Mouse (Mus musculus): Measurements from ENCODE around the gene Pla2g12a. TPM values are rescaled to one million over a fixed set of nuclear protein-coding genes. Genes with fewer than 3 reads are reported as not detected.

The Pla2g12a gene
- polyA plus RNA-seq, 1 experiment from 2014 or later: 76.6 TPM

- 52% methylated on average over 3 of the region's 3 CpGs for WGBS
- H3K9me3 ChIP-seq (replicated peaks; ENCODE audit: control insufficient read depth, low read length): no peaks in the 10 kb centered on the region
- no peak overlapping the region for H3K9ac ChIP-seq (ENCODE audit: low read length)
- no peaks in the 10 kb centered on the region for H3K4me1 ChIP-seq (ENCODE audit: control insufficient read depth, insufficient read depth, low read length)
- no peak overlapping the region for H3K4me3 ChIP-seq (ENCODE audit: low read length)
- ATAC-seq (replicated peaks; ENCODE audit: extremely low read depth, insufficient read depth, low FRiP score): no peak
- H3K27ac ChIP-seq (ENCODE audit: low read length): no peak overlapping the region
- no peak overlapping the region for H3K4me2 ChIP-seq (ENCODE audit: low read depth, low read length)
- H3K36me3 ChIP-seq (ENCODE audit: control insufficient read depth, insufficient read depth): no peaks in the 10 kb centered on the region
- H3K27me3 ChIP-seq (ENCODE audit: control insufficient read depth, insufficient read depth, low read length): no peaks in the 10 kb centered on the region
Measured at GRCm38 (mm10) chr3:129937848-129938247, 59.4 kb downstream of the Pla2g12a start.

- no peak for ATAC-seq (replicated peaks; ENCODE audit: extremely low read depth, insufficient read depth, low FRiP score)
- Histone ChIP-seq H3K27me3 (ENCODE audit: control insufficient read depth, insufficient read depth, low read length) (no peaks in the 10 kb centered on the region), H3K4me1 (ENCODE audit: control insufficient read depth, insufficient read depth, low read length) (no peaks in the 10 kb centered on the region), H3K27ac (ENCODE audit: low read length) (no peak overlapping the region), H3K4me2 (ENCODE audit: low read depth, low read length) (no peak overlapping the region), H3K9me3 (replicated peaks; ENCODE audit: control insufficient read depth, low read length) (no peaks in the 10 kb centered on the region), H3K9ac (ENCODE audit: low read length) (no peak overlapping the region), H3K4me3 (ENCODE audit: low read length) (no peak overlapping the region), H3K36me3 (ENCODE audit: control insufficient read depth, insufficient read depth) (no peaks in the 10 kb centered on the region)
- 64% methylated on average over 7 of the region's 7 CpGs for WGBS
Measured at GRCm38 (mm10) chr3:129939058-129939457, 60.7 kb downstream of the Pla2g12a start.

DNA sequence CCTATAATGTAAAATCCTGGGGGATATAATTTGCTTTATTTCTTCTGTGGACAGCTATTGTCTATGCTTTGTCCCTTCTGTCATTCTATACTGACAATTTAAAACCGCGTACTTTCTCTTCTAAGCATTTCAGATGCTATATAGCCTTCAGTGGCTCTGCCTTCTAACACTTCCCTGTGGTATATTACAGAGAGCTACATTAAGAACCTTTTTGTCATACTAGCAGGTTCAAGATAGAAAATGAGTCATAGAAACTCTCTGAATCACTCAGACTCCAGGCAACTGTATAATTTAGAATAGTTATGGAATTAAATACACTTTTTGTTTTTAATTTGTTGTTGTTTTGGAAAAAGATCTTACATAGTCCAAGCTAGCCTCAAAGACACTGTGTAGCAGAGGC, 62.4 kb downstream of the Pla2g12a start:
- ATAC-seq (replicated peaks; ENCODE audit: extremely low read depth, insufficient read depth, low FRiP score): no peak
- WGBS: 96% methylated on average over 2 of the region's 2 CpGs

GRCm38 (mm10) chr3:129941291-129941690, 62.9 kb downstream of the Pla2g12a start:
- Histone ChIP-seq H3K4me3 (ENCODE audit: low read length) (no peak overlapping the region), H3K9ac (ENCODE audit: low read length) (no peak overlapping the region), H3K4me2 (ENCODE audit: low read depth, low read length) (no peak overlapping the region), H3K27me3 (ENCODE audit: control insufficient read depth, insufficient read depth, low read length) (no peaks in the 10 kb centered on the region), H3K27ac (ENCODE audit: low read length) (no peak overlapping the region), H3K36me3 (ENCODE audit: control insufficient read depth, insufficient read depth) (no peaks in the 10 kb centered on the region), H3K9me3 (replicated peaks; ENCODE audit: control insufficient read depth, low read length) (no peaks in the 10 kb centered on the region), H3K4me1 (ENCODE audit: control insufficient read depth, insufficient read depth, low read length) (no peaks in the 10 kb centered on the region)
- ATAC-seq (replicated peaks; ENCODE audit: extremely low read depth, insufficient read depth, low FRiP score): no peak
- 92% methylated on average over 1 of the region's 1 CpGs for WGBS

More for the DNA sequence above, 62.4 kb downstream of the Pla2g12a start:
- Histone ChIP-seq H3K4me3 (ENCODE audit: low read length) (no peak overlapping the region), H3K27me3 (ENCODE audit: control insufficient read depth, insufficient read depth, low read length) (no peaks in the 10 kb centered on the region), H3K9ac (ENCODE audit: low read length) (no peak overlapping the region), H3K36me3 (ENCODE audit: control insufficient read depth, insufficient read depth) (no peaks in the 10 kb centered on the region), H3K4me1 (ENCODE audit: control insufficient read depth, insufficient read depth, low read length) (no peaks in the 10 kb centered on the region), H3K4me2 (ENCODE audit: low read depth, low read length) (no peak overlapping the region), H3K27ac (ENCODE audit: low read length) (no peak overlapping the region), H3K9me3 (replicated peaks; ENCODE audit: control insufficient read depth, low read length) (no peaks in the 10 kb centered on the region)

DNA sequence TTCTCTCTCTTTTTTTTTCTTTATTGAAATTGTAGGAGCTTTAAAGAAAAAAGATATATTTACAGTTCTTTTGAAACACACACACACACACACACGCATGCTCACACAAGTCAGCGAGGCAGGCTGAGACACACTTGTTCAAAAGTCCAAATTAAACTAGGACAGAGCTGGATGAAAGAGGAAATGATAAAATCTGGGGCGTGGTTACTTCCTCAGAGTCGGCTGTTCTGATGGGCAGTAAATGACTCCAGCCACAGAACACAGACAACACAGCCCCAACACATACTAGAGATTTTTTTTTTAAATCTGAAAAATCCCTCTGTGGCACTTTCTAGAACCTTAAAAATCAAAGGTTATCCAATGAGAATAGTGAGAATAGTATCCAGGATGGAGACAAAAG, 65.4 kb downstream of the Pla2g12a start:
- Histone ChIP-seq H3K9me3 (replicated peaks; ENCODE audit: control insufficient read depth, low read length) (no peaks in the 10 kb centered on the region), H3K4me1 (ENCODE audit: control insufficient read depth, insufficient read depth, low read length) (no peaks in the 10 kb centered on the region), H3K9ac (ENCODE audit: low read length) (no peak overlapping the region), H3K4me3 (ENCODE audit: low read length) (no peak overlapping the region), H3K27me3 (ENCODE audit: control insufficient read depth, insufficient read depth, low read length) (no peaks in the 10 kb centered on the region), H3K4me2 (ENCODE audit: low read depth, low read length) (no peak overlapping the region), H3K36me3 (ENCODE audit: control insufficient read depth, insufficient read depth) (no peaks in the 10 kb centered on the region), H3K27ac (ENCODE audit: low read length) (no peak overlapping the region)
- ATAC-seq (replicated peaks; ENCODE audit: extremely low read depth, insufficient read depth, low FRiP score): no peak
- 57% methylated on average over 4 of the region's 4 CpGs for WGBS

Other genes with a start within 250 kb of the Pla2g12a start
- 2.0 and 2.7 TPM in 2 replicates for gene Egf, start 123.3 kb upstream of the Pla2g12a start, polyA plus RNA-seq (2015; fragmentation: Nextera tagmentation; extraction: Ambion mirVana)
- not detected in 2 replicates for gene Lrit3, start 74.6 kb upstream of the Pla2g12a start, polyA plus RNA-seq (2015; fragmentation: Nextera tagmentation; extraction: Ambion mirVana)
- gene Rrh, start 56.0 kb upstream of the Pla2g12a start, polyA plus RNA-seq (2015; fragmentation: Nextera tagmentation; extraction: Ambion mirVana): 0.08 TPM in 1 of 2 replicates, not detected in the other
- 35.0 and 42.0 TPM in 2 replicates for gene Gar1, start 47.2 kb upstream of the Pla2g12a start, polyA plus RNA-seq (2015; fragmentation: Nextera tagmentation; extraction: Ambion mirVana)
- 2.3 and 2.5 TPM in 2 replicates for gene Cfi, start 42.7 kb upstream of the Pla2g12a start, polyA plus RNA-seq (2015; fragmentation: Nextera tagmentation; extraction: Ambion mirVana)
- 61.7 and 66.6 TPM in 2 replicates for gene Casp6, start 22.8 kb downstream of the Pla2g12a start, polyA plus RNA-seq (2015; fragmentation: Nextera tagmentation; extraction: Ambion mirVana)
- gene Mcub, start 91.6 kb downstream of the Pla2g12a start, polyA plus RNA-seq (2015; fragmentation: Nextera tagmentation; extraction: Ambion mirVana): 7.4 and 12.4 TPM in 2 replicates
- gene Sec24b, start 182.9 kb downstream of the Pla2g12a start, polyA plus RNA-seq (2015; fragmentation: Nextera tagmentation; extraction: Ambion mirVana): 24.7 and 25.8 TPM in 2 replicates

All from heart, embryonic 16.5 days (tissue).